9 mouse cellular contexts compared by ENCODE assay signal in the genomic region with DNA sequence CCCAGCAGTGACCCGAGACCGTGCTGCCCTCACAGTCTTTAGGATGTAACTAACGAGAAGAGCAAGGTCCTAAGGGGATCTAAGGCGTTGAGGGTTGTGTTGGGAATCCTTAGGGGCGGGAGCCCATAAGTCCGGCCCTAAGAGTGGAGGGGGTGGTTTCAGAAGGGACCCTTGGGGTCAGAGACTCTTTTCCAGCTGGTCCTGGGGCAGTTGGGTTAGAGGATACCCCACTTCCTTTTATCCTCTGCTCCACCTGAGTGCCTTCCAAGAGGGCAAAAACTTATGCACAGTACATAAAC. TPM values are rescaled to one million over a fixed set of nuclear protein-coding genes. Genes with fewer than 3 reads are reported as not detected.
DNase-seq lines count a peak whose midpoint lies in the region; ATAC-seq lines count a peak whose summit lies in the region.
"Had no signal": no experiment of that assay in that cellular context is flagged by ENCODE, and none has a peak within 500 bp of the region (broad histone marks: within the 10 kb centered on the region; RNA-seq: fewer than 3 reads in every experiment).

No protein-coding gene starts in this region.

- H3K9me3 ChIP-seq in liver, embryonic 13.5 days (replicated peaks): no peaks in the 10 kb centered on the region
- no peaks in the 10 kb centered on the region for H3K9me3 ChIP-seq in forebrain, embryonic 13.5 days (replicated peaks)
- H3K9me3 ChIP-seq in limb, embryonic 11.5 days (ENCODE audit: control insufficient read depth, low read length): no peaks in the 10 kb centered on the region
- H3K9me3 ChIP-seq in stomach, embryonic 15.5 days: no peaks in the 10 kb centered on the region

- H3K27me3 ChIP-seq in liver, embryonic 13.5 days: peaks cover 92% of the 10 kb centered on the region
- H3K27me3 ChIP-seq in forebrain, embryonic 13.5 days: peaks cover 47% of the 10 kb centered on the region
- H3K27me3 ChIP-seq in limb, embryonic 11.5 days (ENCODE audit: control insufficient read depth, insufficient read depth, low read length): peaks cover 58% of the 10 kb centered on the region
- H3K27me3 ChIP-seq in stomach, embryonic 15.5 days (replicated peaks): peaks cover 76% of the 10 kb centered on the region

- H3K4me1 ChIP-seq in liver, embryonic 13.5 days (replicated peaks): peaks cover 7% of the 10 kb centered on the region
- H3K4me1 ChIP-seq in forebrain, embryonic 13.5 days: peaks cover 55% of the 10 kb centered on the region
- peaks cover 5% of the 10 kb centered on the region for H3K4me1 ChIP-seq in limb, embryonic 11.5 days (ENCODE audit: control insufficient read depth, insufficient read depth, low read length)
- H3K4me1 ChIP-seq in stomach, embryonic 15.5 days: peaks cover 12% of the 10 kb centered on the region

- DNase-seq in liver, embryonic 13.5 days: no peak
- no peak for DNase-seq in liver
- DNase-seq in limb, embryonic 11.5 days (ENCODE audit: low spot score): no peak
- no peak for DNase-seq in cerebellum, postnatal 25 days
- no peak for DNase-seq in layer of hippocampus, postnatal 14 days (ENCODE audit: low spot score in 2 of 2)

- peak overlapping the region; percentile 47; the same call in 1 of the 2 replicates for H3K4me2 ChIP-seq in liver, embryonic 13.5 days
- peak overlapping the region; percentile 74 for H3K4me2 ChIP-seq in forebrain, embryonic 13.5 days
- peak overlapping the region; percentile 83 for H3K4me2 ChIP-seq in limb, embryonic 11.5 days (ENCODE audit: low read depth, severe bottlenecking)
- peak overlapping the region; percentile 83 for H3K4me2 ChIP-seq in stomach, embryonic 15.5 days

- 3% methylated on average over 6 of the region's 6 CpGs for WGBS in liver, embryonic 13.5 days (ENCODE audit: insufficient replicate concordance)
- WGBS in forebrain, embryonic 13.5 days: 2% methylated on average over 6 of the region's 6 CpGs
- 5% methylated on average over 6 of the region's 6 CpGs for WGBS in limb, embryonic 11.5 days
- WGBS in stomach, embryonic 15.5 days: 1% methylated on average over 6 of the region's 6 CpGs

- H3K27ac ChIP-seq in liver, embryonic 13.5 days: no peak overlapping the region
- H3K27ac ChIP-seq in forebrain, embryonic 13.5 days: peak overlapping the region; percentile 81
- no peak overlapping the region for H3K27ac ChIP-seq in limb, embryonic 11.5 days (replicated peaks; ENCODE audit: low read depth, low read length)
- no peak overlapping the region for H3K27ac ChIP-seq in stomach, embryonic 15.5 days

- ATAC-seq in liver, embryonic 13.5 days (ENCODE audit: low read depth): no peak
- ATAC-seq in forebrain, embryonic 13.5 days: peak; percentile 4
- ATAC-seq in limb, embryonic 11.5 days (ENCODE audit: insufficient number of reproducible peaks, low FRiP score, low TSS enrichment, low read depth): no peak
- no peak; the same call in 1 of the 2 replicates for ATAC-seq in stomach, embryonic 15.5 days (ENCODE audit: insufficient read depth, low FRiP score, low read depth)

- H3K9ac ChIP-seq in liver, embryonic 13.5 days: no peak overlapping the region
- peak overlapping the region; percentile 65; the same call in 1 of the 2 replicates for H3K9ac ChIP-seq in forebrain, embryonic 13.5 days
- no peak overlapping the region for H3K9ac ChIP-seq in limb, embryonic 11.5 days (ENCODE audit: low read length)
- no peak overlapping the region for H3K9ac ChIP-seq in stomach, embryonic 15.5 days

- H3K4me3 ChIP-seq in liver, embryonic 13.5 days (replicated peaks): no peak overlapping the region
- peak overlapping the region; percentile 36 for H3K4me3 ChIP-seq in forebrain, embryonic 13.5 days
- H3K4me3 ChIP-seq in limb, embryonic 11.5 days (ENCODE audit: low read depth, low read length): peak overlapping the region; percentile 34; the same call in 1 of the 2 replicates
- H3K4me3 ChIP-seq in stomach, embryonic 15.5 days (replicated peaks): peak overlapping the region; percentile 41

- H3K36me3 ChIP-seq in liver, embryonic 13.5 days: no peaks in the 10 kb centered on the region
- H3K36me3 ChIP-seq in forebrain, embryonic 13.5 days (ENCODE audit: poor library complexity, severe bottlenecking): no peaks in the 10 kb centered on the region
- H3K36me3 ChIP-seq in limb, embryonic 11.5 days (ENCODE audit: control insufficient read depth, insufficient read depth, low read length): no peaks in the 10 kb centered on the region
- no peaks in the 10 kb centered on the region for H3K36me3 ChIP-seq in stomach, embryonic 15.5 days

RNA-seq across cellular contexts. Expression of a gene that starts 12.9 kb away (rescaled TPM):
- polyA plus RNA-seq in liver, embryonic 13.5 days (2015; fragmentation: Nextera tagmentation; extraction: Ambion mirVana): not detected in 2 replicates
- polyA plus RNA-seq in forebrain, embryonic 13.5 days (2015; fragmentation: Nextera tagmentation; extraction: Ambion mirVana): 1.2 and 2.0 TPM in 2 replicates
- 0.14 TPM in 1 of 2 replicates, not detected in the other for polyA plus RNA-seq in limb, embryonic 11.5 days (2014; fragmentation: Nextera tagmentation; extraction: Ambion mirVana)
- not detected in 2 replicates for polyA plus RNA-seq in stomach, embryonic 15.5 days (2015; fragmentation: Nextera tagmentation; extraction: Ambion mirVana)
- under 1 TPM; 0.37 to 0.64 TPM for total RNA-seq in layer of hippocampus, postnatal 14 days (2021)
- total RNA-seq: liver, adult 2 months; MEL had no signal
- polyA plus RNA-seq: liver, adult 2 months had no signal

RNA-seq across cellular contexts. Expression of a gene that starts 20.6 kb away (rescaled TPM):
- polyA plus RNA-seq in liver, embryonic 13.5 days (2015; fragmentation: Nextera tagmentation; extraction: Ambion mirVana): 0.12 and 0.33 TPM in 2 replicates
- polyA plus RNA-seq in forebrain, embryonic 13.5 days (2015; fragmentation: Nextera tagmentation; extraction: Ambion mirVana): 46.4 and 58.4 TPM in 2 replicates
- polyA plus RNA-seq in limb, embryonic 11.5 days (2014; fragmentation: Nextera tagmentation; extraction: Ambion mirVana): 1.6 and 2.0 TPM in 2 replicates
- 3.4 and 3.6 TPM in 2 replicates for polyA plus RNA-seq in stomach, embryonic 15.5 days (2015; fragmentation: Nextera tagmentation; extraction: Ambion mirVana)
- total RNA-seq in layer of hippocampus, postnatal 14 days (2021): 100 to 1,000 TPM; 203 to 219 TPM
- total RNA-seq: liver, adult 2 months; MEL had no signal

RNA-seq across cellular contexts. Expression of a gene that starts 25.3 kb away (rescaled TPM):
- 28.8 and 31.3 TPM in 2 replicates for polyA plus RNA-seq in liver, embryonic 13.5 days (2015; fragmentation: Nextera tagmentation; extraction: Ambion mirVana)
- polyA plus RNA-seq in forebrain, embryonic 13.5 days (2015; fragmentation: Nextera tagmentation; extraction: Ambion mirVana): 69.6 and 74.7 TPM in 2 replicates
- polyA plus RNA-seq in limb, embryonic 11.5 days (2014; fragmentation: Nextera tagmentation; extraction: Ambion mirVana): 75.8 and 82.1 TPM in 2 replicates
- polyA plus RNA-seq in stomach, embryonic 15.5 days (2015; fragmentation: Nextera tagmentation; extraction: Ambion mirVana): 43.8 and 44.8 TPM in 2 replicates
- total RNA-seq in layer of hippocampus, postnatal 14 days (2021): 10 to 100 TPM; 34.9 to 39.3 TPM

RNA-seq across cellular contexts. Expression of a gene that starts 25.6 kb away (rescaled TPM):
- 22.9 and 23.6 TPM in 2 replicates for polyA plus RNA-seq in liver, embryonic 13.5 days (2015; fragmentation: Nextera tagmentation; extraction: Ambion mirVana)
- polyA plus RNA-seq in forebrain, embryonic 13.5 days (2015; fragmentation: Nextera tagmentation; extraction: Ambion mirVana): 52.2 and 53.7 TPM in 2 replicates
- polyA plus RNA-seq in limb, embryonic 11.5 days (2014; fragmentation: Nextera tagmentation; extraction: Ambion mirVana): 42.1 and 45.0 TPM in 2 replicates
- polyA plus RNA-seq in stomach, embryonic 15.5 days (2015; fragmentation: Nextera tagmentation; extraction: Ambion mirVana): 34.8 and 35.7 TPM in 2 replicates
- total RNA-seq in layer of hippocampus, postnatal 14 days (2021): 10 to 100 TPM; 21.9 to 25.7 TPM

RNA-seq across cellular contexts. Expression of a gene that starts 31.4 kb away (rescaled TPM):
- polyA plus RNA-seq in liver, embryonic 13.5 days (2015; fragmentation: Nextera tagmentation; extraction: Ambion mirVana): not detected in 2 replicates
- polyA plus RNA-seq in forebrain, embryonic 13.5 days (2015; fragmentation: Nextera tagmentation; extraction: Ambion mirVana): not detected in 2 replicates
- not detected in 2 replicates for polyA plus RNA-seq in limb, embryonic 11.5 days (2014; fragmentation: Nextera tagmentation; extraction: Ambion mirVana)
- 165 and 169 TPM in 2 replicates for polyA plus RNA-seq in stomach, embryonic 15.5 days (2015; fragmentation: Nextera tagmentation; extraction: Ambion mirVana)
- total RNA-seq in layer of hippocampus, postnatal 14 days (2021): not detected
- total RNA-seq: liver, adult 2 months; MEL had no signal
- polyA plus RNA-seq: liver, adult 2 months had no signal

Comparison
In these comparisons a context has a peak if more than half of its experiments do, and no peak if none do; other contexts are left out.
1. RNA of a gene that starts 20.6 kb away (polyA plus RNA-seq): 46.4 to 58.4 TPM in forebrain, embryonic 13.5 days; 3.4 to 3.6 TPM in stomach, embryonic 15.5 days, 1.6 to 2.0 TPM in limb, embryonic 11.5 days and 0.12 to 0.33 TPM in liver, embryonic 13.5 days; every median in the first group is over 10 times any median in the second.
2. Peak in every context shown above with its lines, with median percentiles within 50 percentile points of each other: H3K4me2 ChIP-seq.